Mouse (Mus musculus): ENCODE data around the gene Rpl37a.

The Rpl37a gene

DNA sequence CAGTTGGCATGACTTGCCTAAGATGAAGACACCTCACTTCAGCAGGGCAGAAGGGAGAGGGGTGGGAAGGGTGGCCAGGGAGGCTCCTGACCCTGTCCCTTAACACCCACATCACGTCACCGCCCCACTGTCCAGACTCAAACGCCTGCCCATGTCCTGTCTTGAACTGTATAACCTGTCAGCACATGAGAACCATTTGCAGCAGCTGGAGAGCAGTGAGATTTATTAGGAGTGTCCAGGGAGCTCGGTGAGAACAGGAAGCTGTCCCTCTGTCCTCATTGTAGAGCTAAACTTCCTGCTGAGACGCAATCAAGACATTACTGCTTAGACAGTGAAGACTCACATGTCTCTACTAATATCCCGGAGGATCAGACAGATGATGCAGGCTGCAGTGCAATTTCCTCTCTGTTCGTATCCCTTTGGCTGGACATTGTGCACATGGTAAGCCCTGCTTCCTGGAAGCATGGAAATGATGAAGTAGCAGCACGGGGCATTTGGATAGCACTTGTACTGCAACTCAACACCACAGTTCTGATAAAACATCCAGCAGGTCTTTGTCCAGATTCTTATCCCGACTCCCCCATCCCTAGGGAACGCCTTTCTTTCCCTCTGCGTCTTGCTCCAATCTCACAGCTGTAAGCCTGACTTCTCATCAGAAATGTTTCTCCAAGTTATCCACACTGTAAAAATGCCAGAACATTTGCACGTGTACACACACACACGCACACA, 25.5 kb downstream of the Rpl37a start:
- ATAC-seq (ENCODE audit: insufficient number of reproducible peaks, low FRiP score, low TSS enrichment): no peak

DNA sequence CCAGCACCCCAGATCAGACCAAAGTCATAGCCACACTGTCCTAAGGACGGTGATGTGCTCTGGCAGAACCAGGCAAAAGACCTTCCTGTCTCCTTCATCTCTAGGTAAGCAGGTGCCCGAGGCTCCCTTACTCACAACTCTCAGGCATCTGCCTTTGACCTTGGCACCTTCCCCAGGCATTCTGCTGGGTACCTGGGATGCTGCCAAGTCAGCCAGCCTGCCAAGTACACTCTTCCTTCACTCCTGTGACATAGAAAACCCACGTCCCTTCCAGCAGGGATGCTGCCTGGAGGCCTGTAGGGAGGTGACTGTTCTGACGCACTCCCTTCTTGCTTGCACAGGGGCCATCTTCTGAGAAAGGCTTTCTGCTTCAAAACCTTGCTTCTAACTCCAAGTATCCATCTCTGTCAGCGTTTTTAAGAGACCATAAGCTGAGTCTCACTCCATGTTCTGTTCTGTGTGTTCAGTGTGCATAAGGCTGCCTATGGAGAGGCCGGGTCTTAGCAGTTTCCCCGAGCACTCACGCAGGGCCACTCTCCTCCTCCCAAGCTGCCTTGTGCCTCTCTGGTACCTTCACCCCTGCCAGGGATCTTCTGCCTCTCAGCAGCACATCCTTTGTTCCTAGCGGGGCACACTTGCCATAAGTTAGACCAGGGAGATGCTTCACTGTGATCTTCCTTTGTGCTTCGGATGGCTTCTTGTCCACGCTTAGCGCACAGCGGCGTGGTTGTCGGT, 28.0 kb downstream of the Rpl37a start:
- ATAC-seq (ENCODE audit: insufficient number of reproducible peaks, low FRiP score, low TSS enrichment): peak; percentile 83

DNA sequence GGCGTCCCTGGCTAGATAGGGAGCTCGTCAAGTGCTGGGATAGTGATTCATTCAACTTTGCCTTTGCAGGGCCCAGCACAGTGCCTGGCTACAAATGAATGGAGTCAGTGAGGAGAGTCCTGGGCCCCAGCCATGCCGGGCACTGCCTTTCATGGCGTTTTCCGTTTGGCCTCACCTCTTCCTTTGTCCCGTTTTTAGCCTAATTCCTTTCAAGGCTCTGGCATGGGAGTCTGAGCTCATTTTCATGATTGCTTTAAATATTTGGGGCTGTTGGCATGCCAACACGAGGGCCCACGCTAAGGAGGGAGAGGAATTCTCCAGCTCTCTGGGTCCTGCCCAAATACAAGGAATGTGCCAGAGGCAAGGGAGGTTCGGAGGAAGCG, 28.6 kb downstream of the Rpl37a start:
- peak; percentile 38 for ATAC-seq (ENCODE audit: insufficient number of reproducible peaks, low FRiP score, low TSS enrichment)

DNA sequence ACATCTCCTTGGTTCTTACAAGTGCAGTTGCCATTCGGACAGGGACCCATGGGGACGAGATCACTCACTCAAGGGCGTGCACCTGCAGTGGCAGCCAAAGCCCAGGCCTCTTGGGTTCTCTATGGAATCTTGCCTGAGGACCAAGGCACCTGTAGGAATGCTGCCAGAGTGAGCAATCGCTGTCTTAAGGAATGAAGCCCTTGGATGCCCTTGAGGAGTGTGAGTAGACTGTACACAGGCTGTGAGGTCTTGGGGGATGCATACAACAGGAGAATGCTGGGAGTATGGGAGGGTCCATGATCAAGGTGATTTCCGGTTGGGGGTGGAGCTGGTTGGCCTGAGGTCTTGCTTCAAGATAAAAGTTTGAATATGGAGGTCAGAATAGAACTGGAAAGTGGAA, 30.3 kb downstream of the Rpl37a start:
- no peak for ATAC-seq (ENCODE audit: insufficient number of reproducible peaks, low FRiP score, low TSS enrichment)

DNA sequence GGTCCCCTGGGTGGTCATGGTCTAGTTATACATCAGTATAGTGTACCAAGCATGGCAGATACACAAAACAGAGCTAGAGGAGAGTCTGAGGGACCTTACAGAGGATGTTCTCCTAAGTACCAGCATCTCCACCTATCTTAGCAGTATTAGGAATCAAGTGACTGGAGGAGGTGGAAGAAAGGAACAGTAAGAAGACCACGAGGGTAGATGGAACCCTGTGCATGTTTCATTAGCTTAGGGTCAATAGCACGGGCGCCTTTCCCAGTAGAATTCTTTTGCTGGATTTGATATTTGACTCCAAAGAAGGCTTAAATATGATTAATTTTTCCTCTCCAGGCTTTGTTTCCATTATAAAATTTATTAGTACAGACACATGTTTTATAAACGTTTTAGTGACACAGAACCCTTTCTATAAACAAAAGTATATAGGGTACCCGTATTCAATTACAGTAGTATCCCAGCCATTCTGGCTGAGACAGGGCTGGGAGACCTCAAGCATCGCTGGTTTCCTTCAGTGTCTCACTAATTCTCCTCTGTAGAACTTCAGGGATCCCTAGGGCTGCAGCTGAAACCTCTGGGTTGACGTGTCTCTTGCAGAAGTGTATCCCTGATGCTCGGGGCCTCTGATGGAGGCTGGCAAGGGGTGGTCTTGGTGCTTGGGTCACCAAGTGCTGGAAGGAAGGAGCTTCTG, 33.9 kb downstream of the Rpl37a start:
- ATAC-seq (ENCODE audit: insufficient number of reproducible peaks, low FRiP score, low TSS enrichment): no peak

DNA sequence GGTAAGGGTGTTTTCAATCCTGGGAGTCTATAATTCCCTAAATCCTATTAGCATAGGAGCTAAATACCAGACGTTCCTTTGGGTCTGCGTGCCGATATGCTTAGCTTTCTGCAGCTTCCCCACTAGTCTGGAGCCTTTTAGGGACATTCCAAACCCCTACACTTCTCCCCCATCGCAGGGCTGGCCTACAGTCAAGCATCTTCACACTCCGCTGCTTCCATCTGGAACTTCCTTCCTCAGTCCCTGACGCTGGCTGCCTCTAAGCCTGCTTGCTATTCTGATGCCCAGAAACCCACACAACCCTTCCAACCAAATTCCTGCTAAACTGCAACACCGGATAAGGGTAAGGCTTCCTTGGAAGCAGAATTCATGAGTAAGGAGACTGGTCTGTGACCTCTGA, 35.3 kb downstream of the Rpl37a start:
- peak; percentile 82 for ATAC-seq (ENCODE audit: insufficient number of reproducible peaks, low FRiP score, low TSS enrichment)

DNA sequence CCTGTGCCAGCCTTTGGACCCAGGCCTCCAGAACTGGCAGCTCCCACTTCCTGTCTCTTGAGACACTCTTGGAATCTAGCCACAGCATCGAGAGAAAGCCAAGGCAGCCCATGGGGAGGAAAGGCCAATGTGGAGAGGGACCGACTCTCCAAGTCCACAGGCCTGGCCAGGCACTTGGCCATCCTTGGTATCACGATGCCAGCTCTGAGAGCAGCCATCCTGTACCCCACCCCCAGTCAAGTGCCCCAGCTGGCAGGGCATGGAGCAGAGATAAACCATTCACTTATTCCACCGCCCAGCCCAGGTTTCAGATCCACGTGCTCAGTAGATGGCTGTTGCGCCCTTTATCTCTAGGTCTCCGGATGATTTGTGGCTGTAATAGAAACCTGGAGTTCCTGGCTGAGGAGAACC, 40.3 kb downstream of the Rpl37a start:
- ATAC-seq (ENCODE audit: insufficient number of reproducible peaks, low FRiP score, low TSS enrichment): peak; percentile 84

DNA sequence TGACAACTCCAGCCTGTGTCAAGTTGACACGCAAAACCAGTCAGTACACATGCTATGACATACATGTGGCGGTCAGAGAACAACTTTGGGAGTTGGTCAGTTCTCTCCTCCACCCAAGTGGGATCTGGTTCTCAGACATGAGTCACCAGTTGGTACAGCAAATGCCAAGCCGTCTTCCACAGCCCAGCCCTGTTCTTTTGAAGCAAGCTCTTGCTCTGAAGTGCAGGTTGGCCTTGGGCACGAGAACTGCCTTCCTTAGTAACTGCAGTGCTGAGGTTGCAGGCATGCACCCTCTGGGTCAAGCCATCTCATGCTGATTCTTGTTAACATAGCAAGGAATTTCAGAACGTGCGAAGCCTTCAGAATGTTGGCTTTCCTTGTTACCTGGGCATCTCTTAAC, 42.1 kb downstream of the Rpl37a start:
- no peak for ATAC-seq (ENCODE audit: insufficient number of reproducible peaks, low FRiP score, low TSS enrichment)

DNA sequence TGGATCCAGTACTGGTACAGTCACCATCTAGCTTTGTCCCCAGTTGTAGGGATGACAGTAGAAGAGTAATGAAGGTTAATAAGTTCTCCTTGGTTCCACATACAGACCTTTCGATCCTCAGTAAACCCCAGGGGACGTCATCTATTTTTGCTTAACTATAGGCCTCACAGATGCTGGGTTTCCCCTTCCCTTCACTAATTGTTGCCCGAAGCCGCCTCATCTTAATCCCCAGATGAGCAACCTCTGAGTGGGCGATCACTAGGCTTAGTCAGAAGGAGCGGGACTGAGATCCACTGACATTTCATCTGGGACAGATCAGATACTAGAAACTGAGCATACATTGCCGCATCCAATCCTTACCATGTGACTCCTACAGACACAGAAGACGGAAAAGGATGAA, 44.1 kb downstream of the Rpl37a start:
- ATAC-seq (ENCODE audit: insufficient number of reproducible peaks, low FRiP score, low TSS enrichment): no peak

DNA sequence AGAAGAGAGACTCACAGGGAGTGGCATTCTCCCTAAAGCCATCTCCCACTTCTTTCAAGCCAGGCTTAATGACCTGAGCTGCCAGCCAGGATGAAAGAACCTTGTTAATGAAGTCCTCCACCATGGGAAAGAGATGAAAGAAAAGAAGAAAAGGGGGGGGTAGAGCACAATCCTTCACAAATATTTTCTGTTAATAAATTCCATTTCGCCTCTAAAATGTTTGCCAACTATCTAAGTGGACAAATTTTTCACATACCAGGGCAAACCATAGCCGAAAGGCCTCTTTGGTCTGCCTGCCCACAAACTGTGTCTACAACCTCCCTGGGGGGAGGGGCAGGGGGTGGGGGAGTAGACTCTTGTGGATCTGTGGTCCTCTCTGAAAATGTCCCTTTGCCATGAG, 44.7 kb downstream of the Rpl37a start:
- no peak for ATAC-seq (ENCODE audit: insufficient number of reproducible peaks, low FRiP score, low TSS enrichment)

DNA sequence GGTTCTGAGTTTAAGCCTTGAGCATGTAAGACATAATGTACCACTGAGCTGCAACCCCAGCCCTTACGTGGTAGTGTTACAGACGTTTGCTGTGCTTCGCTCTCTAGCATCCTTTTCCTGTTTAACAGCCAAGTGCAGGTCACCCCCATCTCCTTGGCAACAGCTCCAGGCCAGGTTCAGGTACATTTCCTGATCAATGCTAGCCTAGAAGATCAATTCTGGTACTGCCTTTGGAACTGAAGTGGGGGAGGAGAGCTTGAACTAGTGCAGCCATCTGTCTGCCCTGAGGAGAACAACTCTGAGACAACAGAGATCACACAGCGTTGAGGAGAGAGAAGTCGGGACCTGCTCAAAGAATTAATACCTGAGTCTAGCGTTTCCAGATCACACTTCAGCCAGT, 48.7 kb downstream of the Rpl37a start:
- no peak for ATAC-seq (ENCODE audit: insufficient number of reproducible peaks, low FRiP score, low TSS enrichment)

All from cerebellum, adult (tissue).